Mouse (Mus musculus) heart, adult 2 months (tissue): ENCODE data around the gene Slc22a15. TPM values are rescaled to one million over a fixed set of nuclear protein-coding genes. Genes with fewer than 3 reads are reported as not detected.

Experiments used
- DNase-seq, 2 experiments: peaks; one replicate each; pipeline ENCODE4 v3.0.0; 2021
- H3K27ac ChIP-seq: fragments of 200-600 bp; 2 replicates; pipeline ENCODE4 v1.8.1; 2022
- H3K27me3 ChIP-seq: fragments of 200-500 bp; 2 replicates; pipeline ENCODE4 v1.6.1; 2012; ENCODE audit warnings: mild to moderate bottlenecking, low read length, inconsistent platforms, mixed read lengths; ENCODE audit not compliant: control insufficient read depth, insufficient read depth
- H3K36me3 ChIP-seq: fragments of 200-500 bp; 2 replicates; pipeline ENCODE4 v1.6.1; 2012; ENCODE audit warnings: low read length, inconsistent platforms; ENCODE audit not compliant: control insufficient read depth, insufficient read depth
- H3K4me1 ChIP-seq: fragments of 200-500 bp; 2 replicates; pipeline ENCODE4 v1.6.1; 2011; ENCODE audit warnings: low read length; ENCODE audit not compliant: control insufficient read depth, insufficient read depth
- H3K4me3 ChIP-seq: fragments of 200-600 bp; 2 replicates; pipeline ENCODE4 v1.8.1; 2022
- H3K79me2 ChIP-seq: fragments of 200-500 bp; replicated peaks from 2 replicates; pipeline ENCODE4 v1.6.1; 2012; ENCODE audit warnings: mild to moderate bottlenecking, inconsistent platforms, low read length, moderate library complexity, mixed read lengths; ENCODE audit not compliant: control insufficient read depth, insufficient read depth
- H3K9ac ChIP-seq: fragments of 200-500 bp; 2 replicates; pipeline ENCODE4 v1.6.1; 2012; ENCODE audit warnings: low read depth, mild to moderate bottlenecking, control low read depth, inconsistent platforms, low read length, mixed read lengths
- CTCF ChIP-seq: fragments of 200-600 bp; IDR thresholded peaks from 2 replicates; pipeline ENCODE4 v1.8.1; 2022; ENCODE audit warnings: antibody characterized with exemption, mild to moderate bottlenecking, moderate library complexity
- EP300 ChIP-seq: fragments of 200-500 bp; IDR thresholded peaks from 2 replicates; pipeline ENCODE4 v1.6.1; 2011; ENCODE audit warnings: low read depth, low read length, control low read depth; ENCODE audit not compliant: insufficient read depth
- POLR2A ChIP-seq: fragments of 200-500 bp; IDR thresholded peaks from 2 replicates; pipeline ENCODE4 v1.6.1; 2011; ENCODE audit warnings: mild to moderate bottlenecking, low read depth, low read length, control low read depth; ENCODE audit not compliant: insufficient read depth
- WGBS: fragments of 180-500 bp; shearing (Covaris S2); methylation state at CpG from one replicate; pipeline ENCODE4 v1.1.7; 2018; 5-methylcytosine and 5-hydroxymethylcytosine counted together
- intact Hi-C: fragments of 180-260 bp; cut with DNase I; formaldehyde crosslinking; loops from one replicate; pipeline ENCODE4 v1.15.1; 2025
- polyA plus RNA-seq: library from polyadenylated mRNA; depleted of rRNA; stranded (reverse); fragments of >200 nt; gene quantifications from 2 replicates; pipeline ENCODE4 v1.2.3, GENCODE M21; 2012
- total RNA-seq, 2 experiments: library from RNA; stranded (reverse); gene quantifications; 2 replicates each; pipeline ENCODE4 v1.2.3; 2021

The Slc22a15 gene
- total and polyA plus RNA-seq, 3 experiments: 1.8 to 2.4 (median 1.9) TPM

GRCm38 (mm10) chr3:101940418-101940817 lies 16.2 kb upstream of the Slc22a15 start:
- Histone ChIP-seq H3K27me3 (no peaks in the 10 kb centered on the region), H3K9ac (no peak overlapping the region), H3K79me2 (no peaks in the 10 kb centered on the region), H3K36me3 (no peaks in the 10 kb centered on the region), H3K27ac (no peak overlapping the region), H3K4me3 (no peak overlapping the region), H3K4me1 (no peaks in the 10 kb centered on the region)
- TF ChIP-seq CTCF (no peak), POLR2A (no peak), EP300 (no peak)
- 67% methylated on average over 4 of the region's 4 CpGs for WGBS
- intact Hi-C loops: no loop called here
- no peak for DNase-seq

- no peaks in the 10 kb centered on the region for H3K36me3 ChIP-seq
- no peaks in the 10 kb centered on the region for H3K27me3 ChIP-seq
- H3K4me1 ChIP-seq: no peaks in the 10 kb centered on the region
- no peak for TF ChIP-seq EP300
- no peak for TF ChIP-seq POLR2A
- TF ChIP-seq CTCF: no peak
- no peak overlapping the region for H3K9ac ChIP-seq
- 78% methylated on average over 3 of the region's 3 CpGs for WGBS
- intact Hi-C loops: no loop called here
- no peak overlapping the region for H3K27ac ChIP-seq
- DNase-seq: no peak
- H3K79me2 ChIP-seq: no peaks in the 10 kb centered on the region
- no peak overlapping the region for H3K4me3 ChIP-seq
These were observed 15.6 kb upstream of the Slc22a15 start for GRCm38 (mm10) chr3:101939865-101940264.

GRCm38 (mm10) chr3:101939152-101939551 lies 14.9 kb upstream of the Slc22a15 start:
- no peaks in the 10 kb centered on the region for H3K36me3 ChIP-seq
- intact Hi-C loops: no loop called here
- 60% methylated on average over 7 of the region's 7 CpGs for WGBS
- H3K4me3 ChIP-seq: no peak overlapping the region
- H3K79me2 ChIP-seq: no peaks in the 10 kb centered on the region
- H3K27ac ChIP-seq: no peak overlapping the region
- H3K9ac ChIP-seq: no peak overlapping the region
- H3K4me1 ChIP-seq: no peaks in the 10 kb centered on the region
- H3K27me3 ChIP-seq: no peaks in the 10 kb centered on the region
- no peak for DNase-seq
- TF ChIP-seq EP300 (no peak), POLR2A (no peak), CTCF (no peak)

- no peak for DNase-seq
- Histone ChIP-seq H3K4me3 (no peak overlapping the region), H3K4me1 (no peaks in the 10 kb centered on the region), H3K9ac (no peak overlapping the region), H3K27ac (no peak overlapping the region), H3K79me2 (no peaks in the 10 kb centered on the region), H3K36me3 (no peaks in the 10 kb centered on the region), H3K27me3 (no peaks in the 10 kb centered on the region)
- WGBS: 68% methylated on average over 3 of the region's 3 CpGs
- TF ChIP-seq POLR2A: no peak
- no peak for TF ChIP-seq CTCF
- no peak for TF ChIP-seq EP300
- intact Hi-C loops: no loop called here
These were observed 12.1 kb upstream of the Slc22a15 start for GRCm38 (mm10) chr3:101936369-101936768.

GRCm38 (mm10) chr3:101933820-101934219 lies 9.6 kb upstream of the Slc22a15 start:
- no peaks in the 10 kb centered on the region for H3K79me2 ChIP-seq
- H3K9ac ChIP-seq: no peak overlapping the region
- H3K4me1 ChIP-seq: no peaks in the 10 kb centered on the region
- no peak for TF ChIP-seq EP300
- TF ChIP-seq CTCF: no peak
- TF ChIP-seq POLR2A: no peak
- H3K36me3 ChIP-seq: no peaks in the 10 kb centered on the region
- WGBS: 93% methylated on average over 2 of the region's 2 CpGs
- H3K27me3 ChIP-seq: no peaks in the 10 kb centered on the region
- H3K4me3 ChIP-seq: no peak overlapping the region
- intact Hi-C loops: no loop called here
- no peak for DNase-seq
- H3K27ac ChIP-seq: no peak overlapping the region

- WGBS: 54% methylated on average over 4 of the region's 4 CpGs
- H3K4me1 ChIP-seq: peaks cover 3% of the 10 kb centered on the region
- no peak for TF ChIP-seq POLR2A
- TF ChIP-seq CTCF: no peak
- H3K27me3 ChIP-seq: no peaks in the 10 kb centered on the region
- H3K4me3 ChIP-seq: no peak overlapping the region
- H3K9ac ChIP-seq: no peak overlapping the region
- no peak for DNase-seq
- intact Hi-C loops: loop anchor here (10.0 kb wide), 2 partner anchors 54 to 266 kb away; no protein-coding TSS in a partner anchor
- H3K36me3 ChIP-seq: no peaks in the 10 kb centered on the region
- no peak overlapping the region for H3K27ac ChIP-seq
- no peaks in the 10 kb centered on the region for H3K79me2 ChIP-seq
These were observed 5.0 kb upstream of the Slc22a15 start for GRCm38 (mm10) chr3:101929105-101929876.
